Mouse (Mus musculus) stomach, postnatal 0 days (tissue): ENCODE data around the gene Emb.

Experiments used
- CTCF ChIP-seq: IDR thresholded peaks from 2 replicates; pipeline ENCODE4 v1.5.1; 2016; ENCODE audit warnings: antibody characterized with exemption, low read depth, mild to moderate bottlenecking, moderate library complexity
- EP300 ChIP-seq: optimal IDR thresholded peaks from 2 replicates; pipeline ENCODE3; 2016; ENCODE audit warnings: antibody characterized with exemption

DNA sequence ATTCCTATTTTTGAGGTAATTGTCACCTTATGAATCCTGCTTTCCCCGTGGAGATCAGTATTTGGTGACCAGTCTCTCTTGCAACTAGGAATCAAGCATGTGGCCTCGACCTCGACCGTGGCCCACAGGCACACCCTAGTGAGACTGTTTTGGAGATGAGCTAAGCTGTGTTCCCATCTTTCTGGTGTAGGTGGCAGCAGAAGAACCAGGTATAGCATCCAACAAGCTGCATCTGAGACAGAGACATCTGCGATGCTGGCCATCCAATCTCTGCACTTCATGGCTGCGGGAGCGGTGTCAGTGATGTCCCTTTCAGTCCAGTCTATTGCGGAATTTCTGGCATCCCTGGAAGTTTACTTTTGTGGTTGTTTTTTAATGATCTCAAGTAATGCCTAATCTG lies 2.3 kb upstream of the Emb start:
- TF ChIP-seq CTCF (no peak), EP300 (no peak)
